Mouse (Mus musculus) testis, adult 2 months (tissue): ENCODE results near the gene Rab8a.

Experiments
- CTCF ChIP-seq: fragments of 200-500 bp; IDR thresholded peaks from 2 replicates; pipeline ENCODE4 v1.5.1; 2012; ENCODE audit warnings: low read depth, mild to moderate bottlenecking, inconsistent platforms, low read length, moderate library complexity; ENCODE audit not compliant: control insufficient read depth, insufficient read depth, insufficient replicate concordance
- POLR2A ChIP-seq: fragments of 200-500 bp; IDR thresholded peaks from 2 replicates; pipeline ENCODE4 v1.6.1; 2012; ENCODE audit warnings: low read depth, mild to moderate bottlenecking, inconsistent platforms, low read length, moderate library complexity; ENCODE audit not compliant: control insufficient read depth

DNA sequence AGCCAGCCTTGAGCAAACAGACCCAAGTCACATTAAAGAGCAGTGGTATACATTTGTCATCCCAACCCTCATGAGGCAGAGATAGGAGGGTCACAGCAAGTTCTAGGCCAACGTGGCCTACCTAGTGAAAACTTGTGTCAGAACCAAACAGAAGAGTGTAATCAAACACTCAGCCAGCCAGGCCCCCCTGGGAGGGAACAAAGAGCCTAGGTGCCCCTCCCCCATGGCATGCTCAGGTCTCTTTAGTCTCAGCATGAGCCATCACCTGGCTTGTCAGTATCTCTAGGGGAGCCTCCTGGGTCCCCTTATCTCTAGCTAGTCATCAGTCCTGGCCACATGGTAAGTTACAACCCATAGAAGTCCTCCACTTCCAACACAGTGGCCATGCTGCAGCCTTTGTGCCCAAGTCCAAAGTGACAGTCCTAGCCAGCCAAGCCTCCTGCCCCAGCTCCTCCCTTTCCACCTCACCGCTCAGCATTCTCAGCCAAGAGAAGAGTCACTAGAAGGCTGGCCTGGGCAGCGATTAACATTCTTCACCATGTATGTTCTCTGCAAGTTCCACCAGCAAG is 8.8 kb downstream of the Rab8a start:
- TF ChIP-seq POLR2A = no peak
- no peak for TF ChIP-seq CTCF
